Mouse (Mus musculus) bone marrow, adult 2 months (tissue): ENCODE data around the gene Calm2.

Experiments
- CTCF ChIP-seq: fragments of 200-500 bp; IDR thresholded peaks from 2 replicates; pipeline ENCODE4 v1.5.1; 2011; ENCODE audit warnings: low read length, control low read depth; ENCODE audit not compliant: control insufficient read depth, insufficient read depth
- POLR2A ChIP-seq: fragments of 200-500 bp; IDR thresholded peaks from 2 replicates; pipeline ENCODE4 v1.6.1; 2011; ENCODE audit warnings: low read depth, mild to moderate bottlenecking, control low read depth, low read length, borderline replicate concordance; ENCODE audit not compliant: control insufficient read depth

DNA sequence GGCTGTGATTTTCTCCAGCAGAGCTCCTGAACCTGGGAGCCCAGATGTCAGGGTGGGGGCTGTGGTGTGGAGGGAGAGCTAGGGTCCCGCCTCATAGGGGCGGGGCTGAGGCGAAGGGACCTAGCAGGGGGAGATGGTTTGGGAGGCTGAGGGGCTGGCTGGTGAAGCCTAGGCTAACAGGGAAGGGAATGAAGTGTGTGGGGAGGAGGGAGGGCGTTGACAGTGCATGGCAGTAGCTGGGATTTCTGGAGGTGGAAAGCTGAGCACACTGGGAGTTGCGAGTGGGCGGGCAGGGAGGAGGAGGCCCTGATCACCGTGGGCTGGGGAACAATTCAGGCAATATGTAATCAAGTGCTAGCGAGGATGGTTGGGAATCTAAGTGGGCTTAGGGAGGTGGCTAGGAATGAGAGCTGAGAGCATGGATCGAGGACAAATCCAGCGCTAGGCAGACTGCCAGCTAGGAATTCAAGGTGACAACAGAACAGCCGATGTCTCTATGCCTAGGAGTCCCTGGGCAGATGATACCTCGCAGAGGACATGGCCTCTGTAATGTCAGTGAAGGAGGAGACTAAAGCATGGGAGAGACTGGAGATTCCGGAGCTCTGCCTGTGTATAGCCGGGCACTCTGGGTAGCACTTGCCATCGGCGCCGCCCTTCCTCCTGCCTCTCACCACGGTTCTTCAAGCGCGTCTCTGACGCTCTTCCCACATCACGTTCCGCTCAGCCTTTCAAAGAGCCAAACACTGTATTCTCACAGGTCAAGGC, 27.2 kb upstream of the Calm2 start:
- no peak for TF ChIP-seq CTCF
- TF ChIP-seq POLR2A = no peak
